Mouse (Mus musculus) cerebellum, adult 9-11 months (tissue): ENCODE measurements around the gene 4931429L15Rik.

Experiments used
- DNase-seq: peaks from one replicate; pipeline ENCODE4 v3.0.0; 2022

Gene 4931429L15Rik

DNA sequence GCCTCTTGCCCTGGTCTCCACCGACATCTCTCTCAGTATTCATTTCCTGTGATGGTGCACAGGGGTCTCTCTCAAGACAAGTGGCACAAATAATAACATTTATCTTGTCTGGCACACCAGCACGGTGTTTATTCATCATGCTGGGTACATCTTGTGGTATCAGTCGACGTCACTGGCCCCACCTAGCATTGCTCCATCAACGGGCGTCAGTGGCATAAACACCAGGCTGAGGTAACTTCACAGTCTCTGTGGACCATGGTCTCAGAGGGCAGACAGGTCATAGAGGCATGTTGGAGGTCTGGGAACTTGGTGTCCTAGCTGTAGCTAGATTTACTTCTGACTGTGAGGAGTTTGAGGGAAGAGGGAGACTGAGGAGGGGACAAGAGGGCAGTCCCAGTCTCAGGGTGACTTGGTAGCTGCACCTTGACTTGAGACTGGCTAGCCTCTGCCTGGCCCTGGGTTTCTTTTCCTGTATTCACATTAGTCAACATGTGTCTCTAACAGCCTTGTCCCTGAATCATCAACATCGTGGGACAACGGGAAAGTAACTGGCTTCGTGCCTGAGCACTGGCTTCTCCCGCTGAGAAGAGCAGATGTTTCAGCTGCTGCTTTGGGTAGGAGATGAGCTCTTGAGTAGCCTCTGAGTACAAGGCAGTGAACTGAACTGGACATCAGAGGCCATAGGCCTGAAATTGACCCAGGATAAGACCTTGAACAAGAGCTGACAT, 63.0 kb downstream of the 4931429L15Rik start:
- DNase-seq = no peak

DNA sequence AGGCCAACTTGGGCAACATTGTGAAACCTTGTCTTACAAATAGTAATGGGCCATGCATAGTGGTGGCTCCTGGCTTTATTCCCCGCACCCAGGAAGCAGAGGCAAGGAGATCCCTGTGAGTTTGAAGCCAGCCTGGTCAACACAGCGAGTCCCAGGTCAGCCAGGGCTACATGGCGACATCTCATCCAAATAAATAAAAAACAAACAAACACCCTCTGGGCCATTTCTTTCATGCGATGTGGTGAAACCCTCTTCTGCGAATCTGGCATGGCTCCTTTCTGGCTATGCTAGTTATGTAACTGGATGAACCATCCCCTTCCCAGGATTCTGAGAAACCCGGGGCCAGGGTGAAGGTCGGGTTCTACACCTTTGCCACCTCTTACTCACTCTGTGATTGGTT, 63.6 kb downstream of the 4931429L15Rik start:
- no peak for DNase-seq
